Mouse (Mus musculus) kidney, embryonic 16.5 days (tissue): ENCODE measurements around the gene Jph4. TPM values are rescaled to one million over a fixed set of nuclear protein-coding genes. Genes with fewer than 3 reads are reported as not detected.

Experiments used
- ATAC-seq: fragments of 200-750 bp; cut with Nextera tagmentation; 2 replicates; pipeline ENCODE4 v1.8.0; 2017; ENCODE audit warnings: moderate TSS enrichment; ENCODE audit not compliant: low FRiP score, low TSS enrichment
- H3K27ac ChIP-seq: fragments of 300-500 bp; sonication (generic); 2 replicates; pipeline ENCODE4 v1.5.1; 2014; ENCODE audit warnings: low read length
- H3K27me3 ChIP-seq: fragments of 300-500 bp; sonication (generic); 2 replicates; pipeline ENCODE4 v1.6.1; 2014; ENCODE audit warnings: low read length, control low read depth, mixed read lengths; ENCODE audit not compliant: insufficient read depth
- H3K36me3 ChIP-seq: fragments of 300-500 bp; sonication (generic); 2 replicates; pipeline ENCODE4 v1.6.1; 2014; ENCODE audit warnings: low read length, control low read depth, mixed read lengths; ENCODE audit not compliant: insufficient read depth
- H3K4me1 ChIP-seq: fragments of 300-500 bp; sonication (generic); 2 replicates; pipeline ENCODE4 v1.6.1; 2014; ENCODE audit warnings: low read length, control low read depth, mixed read lengths; ENCODE audit not compliant: insufficient read depth
- H3K4me2 ChIP-seq: fragments of 300-500 bp; sonication (generic); replicated peaks from 2 replicates; pipeline ENCODE4 v1.6.1; 2014; ENCODE audit warnings: low read depth, low read length
- H3K4me3 ChIP-seq: fragments of 300-500 bp; sonication (generic); 2 replicates; pipeline ENCODE4 v1.5.1; 2014; ENCODE audit warnings: mild to moderate bottlenecking, low read length
- H3K9ac ChIP-seq: fragments of 300-500 bp; sonication (generic); replicated peaks from 2 replicates; pipeline ENCODE4 v1.6.1; 2014; ENCODE audit warnings: low read length
- H3K9me3 ChIP-seq: fragments of 300-500 bp; sonication (generic); 2 replicates; pipeline ENCODE4 v1.6.1; 2016; ENCODE audit warnings: low read length, control low read depth
- WGBS: fragments of 180-500 bp; shearing (Covaris S2); extraction: QIAGEN DNeasy Blood & Tissue Kit; methylation state at CpG from one replicate; pipeline ENCODE4 v1.1.7; 2014; 5-methylcytosine and 5-hydroxymethylcytosine counted together
- polyA plus RNA-seq: library from polyadenylated mRNA; unstranded; fragments of >200 nt; fragmentation: Nextera tagmentation; extraction: Ambion mirVana; gene quantifications from 2 replicates; pipeline ENCODE4 v1.2.1, GENCODE M21; 2015

The Jph4 gene
- polyA plus RNA-seq, 1 experiment from 2014 or later: 0.45 TPM

DNA sequence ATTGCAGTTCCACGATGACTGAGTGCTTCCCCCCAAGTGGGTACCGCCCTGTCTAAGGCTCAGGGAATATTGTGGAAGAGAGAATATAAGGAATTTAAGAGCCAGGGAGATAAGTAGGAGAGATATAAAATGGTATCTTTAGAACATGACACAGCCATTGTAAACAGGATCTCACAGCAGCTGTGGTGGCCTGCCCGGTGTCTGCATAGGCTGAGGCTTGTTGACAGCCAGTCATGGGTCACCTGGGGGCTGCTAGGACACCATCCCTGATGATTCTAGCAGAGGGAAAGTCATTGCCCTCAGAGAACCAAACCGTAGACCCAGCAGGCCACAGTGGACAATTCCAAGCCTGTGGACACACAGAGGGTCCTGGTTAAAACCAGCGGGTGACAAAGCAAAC, 34.2 kb upstream of the Jph4 start:
- H3K4me2 ChIP-seq: no peak overlapping the region
- 66% methylated on average over 5 of the region's 5 CpGs for WGBS
- ATAC-seq: no peak
- 0 out of 2 replicates have a peak, but pooled peaks cover 3% of the 10 kb centered on the region for H3K4me1 ChIP-seq
- H3K27me3 ChIP-seq: no peaks in the 10 kb centered on the region
- no peaks in the 10 kb centered on the region for H3K36me3 ChIP-seq
- no peak overlapping the region for H3K4me3 ChIP-seq
- H3K9me3 ChIP-seq: no peaks in the 10 kb centered on the region
- H3K27ac ChIP-seq: no peak overlapping the region
- no peak overlapping the region for H3K9ac ChIP-seq

DNA sequence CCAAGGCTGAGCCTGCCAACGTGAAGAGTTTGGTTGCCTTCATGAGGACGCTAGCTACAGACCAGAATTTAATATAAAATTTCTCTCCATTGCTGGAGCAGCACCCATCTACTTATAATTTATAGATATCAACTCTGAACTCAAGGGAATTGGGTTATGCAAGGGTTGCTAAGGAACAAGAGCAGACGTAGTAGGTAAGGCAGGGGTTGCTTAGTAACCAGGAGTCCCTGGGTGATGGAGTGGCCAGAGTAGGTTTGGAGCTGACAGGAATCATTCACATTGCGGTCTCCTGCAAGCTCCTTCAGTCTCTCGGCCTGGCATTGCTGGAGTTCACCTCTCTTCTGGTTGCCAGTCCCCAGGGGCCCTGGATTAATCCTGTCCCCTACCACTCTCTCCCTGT, 32.3 kb upstream of the Jph4 start:
- WGBS: 78% methylated on average over 5 of the region's 5 CpGs
- no peak for ATAC-seq

DNA sequence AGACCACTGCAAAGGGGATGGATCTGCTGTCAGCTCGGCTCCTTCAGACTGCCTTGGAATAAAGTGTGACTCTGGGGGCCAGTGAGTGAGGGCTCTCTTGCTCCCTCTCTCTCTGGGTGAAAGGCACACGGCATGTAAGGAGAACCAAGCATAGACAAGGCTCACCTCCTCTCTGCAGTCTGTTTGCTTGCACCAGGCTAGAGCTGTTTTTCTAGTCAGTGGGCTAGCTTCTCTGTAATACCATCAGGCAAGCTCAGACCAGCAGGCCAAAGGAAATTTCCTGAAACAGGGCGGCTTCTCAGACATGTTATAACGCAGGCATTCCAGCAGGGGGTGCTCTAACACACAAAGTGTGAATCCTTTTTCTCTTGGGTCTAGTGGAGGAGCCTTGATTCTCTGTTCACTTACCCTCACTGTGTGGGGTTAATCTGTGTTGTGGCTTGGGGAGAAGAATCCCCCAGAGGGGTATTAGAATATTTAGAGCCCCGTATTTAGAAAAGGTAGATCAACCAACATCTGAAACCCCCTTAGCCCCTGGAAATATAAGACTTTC, 31.7 kb upstream of the Jph4 start:
- WGBS: 27% methylated on average over 5 of the region's 5 CpGs
- Histone ChIP-seq H3K9ac (no peak overlapping the region), H3K4me3 (no peak overlapping the region), H3K9me3 (no peaks in the 10 kb centered on the region), H3K27me3 (no peaks in the 10 kb centered on the region), H3K4me2 (no peak overlapping the region), H3K27ac (no peak overlapping the region), H3K36me3 (no peaks in the 10 kb centered on the region), H3K4me1 (0 out of 2 replicates have a peak, but pooled peaks cover 3% of the 10 kb centered on the region)
- 0 out of 2 replicates have a peak, but pooled peaks have one; percentile 39 for ATAC-seq

More for the DNA sequence above, 32.3 kb upstream of the Jph4 start:
- Histone ChIP-seq H3K4me1 (0 out of 2 replicates have a peak, but pooled peaks cover 3% of the 10 kb centered on the region), H3K9ac (no peak overlapping the region), H3K9me3 (no peaks in the 10 kb centered on the region), H3K4me3 (no peak overlapping the region), H3K4me2 (no peak overlapping the region), H3K27ac (no peak overlapping the region), H3K27me3 (no peaks in the 10 kb centered on the region), H3K36me3 (no peaks in the 10 kb centered on the region)

DNA sequence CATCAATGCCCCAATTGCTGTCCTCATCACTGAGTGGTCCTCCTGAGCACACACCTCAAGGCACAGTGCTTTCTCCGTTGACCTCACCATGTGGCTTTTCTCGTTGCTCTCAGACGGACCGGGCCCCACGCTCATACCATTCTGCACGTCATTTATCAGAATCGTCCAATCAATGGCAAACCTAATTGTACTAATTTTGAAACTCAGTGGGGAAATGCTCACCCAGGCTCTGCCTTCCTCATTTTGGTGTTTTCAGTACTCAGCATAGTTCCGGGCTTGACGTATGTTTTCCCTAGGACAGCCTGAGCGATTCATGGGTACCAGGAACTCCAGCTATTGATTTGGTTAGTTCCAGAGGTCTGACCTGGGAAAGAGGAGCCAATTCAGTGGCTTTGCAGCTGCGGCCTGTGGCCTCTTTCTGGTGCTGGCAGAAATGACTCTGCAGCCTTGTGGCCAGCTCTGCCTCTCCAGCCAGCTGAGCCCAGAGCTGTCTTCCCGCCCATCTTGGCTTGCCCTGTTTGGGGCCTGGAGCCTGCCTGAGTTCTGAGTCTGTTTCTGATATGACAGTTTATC, 30.2 kb upstream of the Jph4 start:
- H3K27ac ChIP-seq: no peak overlapping the region

DNA sequence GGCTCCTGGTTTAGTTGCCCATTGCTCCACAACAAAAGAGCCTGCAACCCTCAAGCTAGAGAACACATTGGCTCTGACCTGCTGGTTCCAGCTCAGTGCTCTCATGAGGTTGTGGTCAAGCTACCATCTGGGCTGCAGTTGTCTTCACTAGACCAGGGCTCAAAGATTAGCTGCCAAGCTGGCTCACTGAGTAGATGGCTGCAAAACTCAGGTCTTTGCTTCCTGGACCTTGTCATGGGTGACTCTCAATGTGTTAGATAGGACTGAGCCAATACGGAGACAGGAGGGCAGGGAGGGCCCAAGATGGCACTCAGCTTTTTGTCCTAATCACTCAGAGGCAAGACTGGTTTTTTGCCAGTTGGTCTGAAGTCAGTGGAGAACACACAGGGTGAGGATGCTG, 29.6 kb upstream of the Jph4 start:
- WGBS: 83% methylated on average over 1 of the region's 1 CpGs
- no peak overlapping the region for H3K27ac ChIP-seq
- no peaks in the 10 kb centered on the region for H3K36me3 ChIP-seq
- no peaks in the 10 kb centered on the region for H3K27me3 ChIP-seq
- no peak for ATAC-seq
- H3K4me1 ChIP-seq: no peaks in the 10 kb centered on the region
- H3K4me2 ChIP-seq: no peak overlapping the region
- no peak overlapping the region for H3K4me3 ChIP-seq
- H3K9ac ChIP-seq: no peak overlapping the region
- H3K9me3 ChIP-seq: no peaks in the 10 kb centered on the region

More for the DNA sequence above, 30.2 kb upstream of the Jph4 start:
- WGBS: 86% methylated on average over 12 of the region's 12 CpGs
- no peak overlapping the region for H3K4me2 ChIP-seq
- H3K36me3 ChIP-seq: no peaks in the 10 kb centered on the region
- no peak overlapping the region for H3K9ac ChIP-seq
- no peak overlapping the region for H3K4me3 ChIP-seq
- no peak for ATAC-seq
- H3K9me3 ChIP-seq: no peaks in the 10 kb centered on the region
- H3K4me1 ChIP-seq: 0 out of 2 replicates have a peak, but pooled peaks cover 3% of the 10 kb centered on the region
- H3K27me3 ChIP-seq: no peaks in the 10 kb centered on the region

DNA sequence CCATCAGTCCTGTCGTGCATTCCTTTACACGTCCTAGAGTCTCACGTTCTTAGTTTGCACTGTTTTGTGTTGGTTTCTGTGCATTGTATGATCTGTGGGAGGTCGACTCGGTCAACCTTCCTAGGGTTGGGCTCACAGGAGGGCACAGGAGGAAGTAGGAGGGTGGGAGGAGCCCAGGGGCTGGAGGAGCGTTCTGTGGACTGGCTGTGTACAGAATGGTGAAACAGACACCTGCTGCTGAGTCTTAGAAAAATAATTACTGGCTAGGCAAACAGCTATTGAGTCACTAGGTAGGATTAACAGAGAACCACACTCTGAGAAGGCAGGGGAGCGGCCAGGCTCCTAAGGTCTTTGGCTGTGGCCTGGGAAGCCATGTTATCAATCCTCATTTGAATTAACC, 22.6 kb upstream of the Jph4 start:
- WGBS: 41% methylated on average over 7 of the region's 7 CpGs
- Histone ChIP-seq H3K9ac (peak overlapping the region; percentile 9; the same call in 1 of the 2 replicates), H3K27me3 (no peaks in the 10 kb centered on the region), H3K36me3 (no peaks in the 10 kb centered on the region), H3K4me2 (peak overlapping the region; percentile 19; the same call in 1 of the 2 replicates), H3K4me1 (peaks cover 13% of the 10 kb centered on the region; the same call in 1 of the 2 replicates), H3K4me3 (no peak overlapping the region), H3K9me3 (no peaks in the 10 kb centered on the region), H3K27ac (peak overlapping the region; percentile 33; the same call in 1 of the 2 replicates)
- ATAC-seq: peak; percentile 70

DNA sequence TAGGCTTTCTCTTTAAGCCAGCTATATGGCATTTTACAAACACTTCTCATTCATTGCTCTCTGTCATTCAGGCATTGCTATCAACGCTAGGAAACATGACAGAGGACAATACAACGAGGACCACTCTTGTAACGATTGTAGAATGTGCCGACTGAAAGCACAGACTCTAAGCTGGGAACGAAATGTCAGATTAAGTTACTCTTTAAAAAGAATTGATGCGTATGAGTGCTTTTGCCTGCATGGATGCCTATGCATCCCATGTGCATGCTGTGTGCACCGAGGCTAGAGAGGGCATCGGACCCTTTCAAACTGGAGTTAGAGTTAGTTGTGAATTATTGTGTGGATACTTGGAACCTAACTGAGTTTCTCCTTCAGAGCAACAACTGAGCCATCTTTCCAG, 18.9 kb upstream of the Jph4 start:
- no peak overlapping the region for H3K4me3 ChIP-seq
- 42% methylated on average over 8 of the region's 8 CpGs for WGBS
- H3K9ac ChIP-seq: no peak overlapping the region
- no peak overlapping the region for H3K27ac ChIP-seq
- no peak overlapping the region for H3K4me2 ChIP-seq
- H3K36me3 ChIP-seq: no peaks in the 10 kb centered on the region
- no peaks in the 10 kb centered on the region for H3K27me3 ChIP-seq
- H3K9me3 ChIP-seq: no peaks in the 10 kb centered on the region
- ATAC-seq: no peak
- peaks cover 13% of the 10 kb centered on the region; the same call in 1 of the 2 replicates for H3K4me1 ChIP-seq

DNA sequence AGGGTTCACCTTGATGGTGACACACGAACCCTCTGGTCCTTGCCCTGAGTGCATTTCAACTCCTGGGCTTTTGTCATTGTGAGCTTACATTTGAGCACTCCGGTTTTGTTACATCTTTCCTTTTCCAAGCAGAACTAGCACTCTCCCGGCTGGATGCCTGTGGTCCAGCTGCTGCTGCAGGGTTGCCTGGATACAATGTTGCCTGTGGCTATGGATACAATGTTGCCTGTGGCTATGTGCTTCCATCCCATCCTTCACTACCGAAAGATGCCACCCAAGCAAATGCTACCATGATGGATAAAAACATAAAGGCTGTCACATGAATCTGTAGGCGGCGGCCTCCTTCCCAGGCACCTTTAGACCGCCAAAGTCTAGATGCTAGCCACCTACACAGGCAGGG, 9.8 kb upstream of the Jph4 start:
- no peak overlapping the region for H3K4me2 ChIP-seq

DNA sequence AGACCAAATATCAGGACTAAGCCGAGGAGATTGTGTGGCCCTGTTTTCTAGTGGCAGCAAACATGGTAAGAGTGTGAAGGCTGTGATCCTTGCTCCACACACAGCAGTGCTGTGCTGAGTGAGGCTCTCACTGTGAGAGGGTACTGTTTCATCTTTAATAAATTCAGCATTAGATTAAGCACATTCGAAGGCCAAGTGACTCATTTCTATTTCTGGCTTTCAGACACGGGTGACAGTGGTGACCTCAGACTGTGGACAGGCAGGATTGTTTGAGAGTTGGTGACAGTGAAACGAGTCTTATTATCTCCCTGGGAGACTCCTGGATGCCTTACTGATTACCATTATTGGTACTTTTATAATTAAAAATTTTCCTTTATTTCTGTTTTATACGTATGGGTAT, 9.0 kb upstream of the Jph4 start:
- H3K36me3 ChIP-seq: no peaks in the 10 kb centered on the region
- H3K4me3 ChIP-seq: no peak overlapping the region
- no peak overlapping the region for H3K27ac ChIP-seq
- no peaks in the 10 kb centered on the region for H3K27me3 ChIP-seq
- H3K4me2 ChIP-seq: no peak overlapping the region
- no peak for ATAC-seq
- H3K9ac ChIP-seq: no peak overlapping the region
- 85% methylated on average over 5 of the region's 5 CpGs for WGBS
- no peaks in the 10 kb centered on the region for H3K9me3 ChIP-seq
- H3K4me1 ChIP-seq: peaks cover 6% of the 10 kb centered on the region

More for the DNA sequence above, 9.8 kb upstream of the Jph4 start:
- Histone ChIP-seq H3K27ac (no peak overlapping the region), H3K9ac (no peak overlapping the region), H3K4me3 (no peak overlapping the region), H3K4me1 (peaks cover 6% of the 10 kb centered on the region), H3K9me3 (no peaks in the 10 kb centered on the region), H3K27me3 (no peaks in the 10 kb centered on the region), H3K36me3 (no peaks in the 10 kb centered on the region)
- ATAC-seq: no peak
- WGBS: 86% methylated on average over 7 of the region's 7 CpGs

DNA sequence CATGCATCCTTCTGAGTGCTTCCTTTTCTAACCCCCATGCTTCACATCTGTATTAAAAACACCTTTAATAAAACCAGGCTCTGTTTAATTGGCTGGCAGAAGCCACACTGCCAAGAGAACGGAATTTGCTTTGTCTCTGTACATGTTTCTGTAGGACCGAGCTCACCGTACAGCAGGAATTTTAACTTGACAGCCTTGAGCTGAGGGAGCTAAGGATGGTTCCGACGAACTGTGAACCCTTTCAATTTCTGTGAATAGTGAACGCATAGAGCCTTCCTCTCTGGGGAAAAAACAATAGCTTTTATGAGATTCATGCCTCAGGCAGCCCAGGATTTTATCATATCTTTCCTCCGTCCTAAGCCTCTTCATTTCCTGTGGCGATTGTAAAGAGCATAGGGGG, 5.6 kb upstream of the Jph4 start:
- Histone ChIP-seq H3K4me1 (peaks cover 6% of the 10 kb centered on the region), H3K36me3 (no peaks in the 10 kb centered on the region), H3K9me3 (no peaks in the 10 kb centered on the region), H3K4me3 (peak overlapping the region; percentile 5; the same call in 1 of the 2 replicates), H3K4me2 (peak overlapping the region; percentile 28), H3K27me3 (no peaks in the 10 kb centered on the region), H3K27ac (no peak overlapping the region), H3K9ac (no peak overlapping the region)
- WGBS: 48% methylated on average over 8 of the region's 8 CpGs
- no peak for ATAC-seq
